Mouse (Mus musculus): ENCODE results near the gene Prr5. TPM values are rescaled to one million over a fixed set of nuclear protein-coding genes. Genes with fewer than 3 reads are reported as not detected.

Prr5 gene
- polyA plus RNA-seq, 1 experiment, result 68.4 TPM

DNA sequence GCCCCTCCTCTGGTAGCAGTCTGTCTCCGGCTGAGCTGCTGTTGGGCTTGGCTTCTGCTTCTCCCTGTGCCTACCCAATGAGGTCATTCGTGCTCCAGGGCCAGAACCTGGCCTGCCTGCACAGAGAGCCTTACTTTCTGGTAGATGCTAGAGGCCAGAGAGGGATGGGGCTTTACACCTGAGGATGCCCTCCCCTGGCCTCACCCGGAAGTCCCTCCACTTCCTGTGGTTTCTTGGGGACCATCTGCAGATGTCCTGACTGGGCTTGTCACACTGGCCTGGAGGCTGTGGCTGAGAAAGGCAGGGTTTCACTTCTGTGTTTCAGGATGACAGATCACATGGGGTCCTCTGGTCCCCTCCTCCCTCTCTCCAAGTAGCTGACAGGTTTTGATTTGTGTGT is 16.0 kb downstream of the Prr5 start:
- no peak overlapping the region for H3K4me3 ChIP-seq (ENCODE audit: insufficient read depth, low read depth, low read length)
- no peak for DNase-seq
- H3K27ac ChIP-seq (ENCODE audit: insufficient read depth, low read depth, low read length), result no peak overlapping the region
- peaks cover 11% of the 10 kb centered on the region; the same call in 1 of the 2 replicates for H3K4me1 ChIP-seq (ENCODE audit: control insufficient read depth, insufficient read depth, low read length)
- no peaks in the 10 kb centered on the region for H3K36me3 ChIP-seq (ENCODE audit: control insufficient read depth, insufficient read depth, low read length)
- TF ChIP-seq POLR2A (IDR thresholded peaks at IDR 0.05; ENCODE audit: low read depth, low read length) (no peak), CTCF (conservative IDR thresholded peaks at IDR 0.05; ENCODE audit: insufficient read depth, insufficient read length, low read depth, low read length) (no peak)
- no peaks in the 10 kb centered on the region for H3K27me3 ChIP-seq (replicated peaks; ENCODE audit: control insufficient read depth, insufficient read depth, low read length)
- 47% methylated on average over 3 of the region's 3 CpGs for WGBS

GRCm38 (mm10) chr15:84687904-84688303 is 18.5 kb downstream of the Prr5 start:
- H3K4me1 ChIP-seq (ENCODE audit: control insufficient read depth, insufficient read depth, low read length), result peaks cover 9% of the 10 kb centered on the region; the same call in 1 of the 2 replicates
- 53% methylated on average over 14 of the region's 14 CpGs for WGBS
- H3K27me3 ChIP-seq (replicated peaks; ENCODE audit: control insufficient read depth, insufficient read depth, low read length), result no peaks in the 10 kb centered on the region
- no peak overlapping the region for H3K4me3 ChIP-seq (ENCODE audit: insufficient read depth, low read depth, low read length)
- peak; percentile 23 for DNase-seq
- no peak for TF ChIP-seq CTCF (conservative IDR thresholded peaks at IDR 0.05; ENCODE audit: insufficient read depth, insufficient read length, low read depth, low read length)
- no peak for TF ChIP-seq POLR2A (IDR thresholded peaks at IDR 0.05; ENCODE audit: low read depth, low read length)
- H3K36me3 ChIP-seq (ENCODE audit: control insufficient read depth, insufficient read depth, low read length), result no peaks in the 10 kb centered on the region
- no peak overlapping the region for H3K27ac ChIP-seq (ENCODE audit: insufficient read depth, low read depth, low read length)

- H3K27ac ChIP-seq (ENCODE audit: insufficient read depth, low read depth, low read length), result no peak overlapping the region
- no peaks in the 10 kb centered on the region for H3K27me3 ChIP-seq (replicated peaks; ENCODE audit: control insufficient read depth, insufficient read depth, low read length)
- DNase-seq, result no peak
- 54% methylated on average over 6 of the region's 6 CpGs for WGBS
- TF ChIP-seq CTCF (conservative IDR thresholded peaks at IDR 0.05; ENCODE audit: insufficient read depth, insufficient read length, low read depth, low read length) (no peak), POLR2A (IDR thresholded peaks at IDR 0.05; ENCODE audit: low read depth, low read length) (no peak)
- no peak overlapping the region for H3K4me3 ChIP-seq (ENCODE audit: insufficient read depth, low read depth, low read length)
- H3K36me3 ChIP-seq (ENCODE audit: control insufficient read depth, insufficient read depth, low read length), result no peaks in the 10 kb centered on the region
- H3K4me1 ChIP-seq (ENCODE audit: control insufficient read depth, insufficient read depth, low read length), result peaks cover 9% of the 10 kb centered on the region; the same call in 1 of the 2 replicates
Measured at GRCm38 (mm10) chr15:84689356-84689755, 19.9 kb downstream of the Prr5 start.

GRCm38 (mm10) chr15:84691513-84691912 is 22.1 kb downstream of the Prr5 start:
- no peak for DNase-seq
- 66% methylated on average over 6 of the region's 6 CpGs for WGBS
- no peaks in the 10 kb centered on the region for H3K36me3 ChIP-seq (ENCODE audit: control insufficient read depth, insufficient read depth, low read length)
- peaks cover 14% of the 10 kb centered on the region; the same call in 1 of the 2 replicates for H3K4me1 ChIP-seq (ENCODE audit: control insufficient read depth, insufficient read depth, low read length)
- no peak overlapping the region for H3K27ac ChIP-seq (ENCODE audit: insufficient read depth, low read depth, low read length)
- no peak overlapping the region for H3K4me3 ChIP-seq (ENCODE audit: insufficient read depth, low read depth, low read length)
- H3K27me3 ChIP-seq (replicated peaks; ENCODE audit: control insufficient read depth, insufficient read depth, low read length), result no peaks in the 10 kb centered on the region
- TF ChIP-seq POLR2A (IDR thresholded peaks at IDR 0.05; ENCODE audit: low read depth, low read length), result no peak

GRCm38 (mm10) chr15:84692645-84693044 is 23.2 kb downstream of the Prr5 start:
- TF ChIP-seq POLR2A (IDR thresholded peaks at IDR 0.05; ENCODE audit: low read depth, low read length) (no peak), CTCF (conservative IDR thresholded peaks at IDR 0.05; ENCODE audit: insufficient read depth, insufficient read length, low read depth, low read length) (no peak)
- no peak overlapping the region for H3K27ac ChIP-seq (ENCODE audit: insufficient read depth, low read depth, low read length)
- no peak overlapping the region for H3K4me3 ChIP-seq (ENCODE audit: insufficient read depth, low read depth, low read length)
- peaks cover 15% of the 10 kb centered on the region; the same call in 1 of the 2 replicates for H3K4me1 ChIP-seq (ENCODE audit: control insufficient read depth, insufficient read depth, low read length)
- H3K27me3 ChIP-seq (replicated peaks; ENCODE audit: control insufficient read depth, insufficient read depth, low read length), result no peaks in the 10 kb centered on the region
- H3K36me3 ChIP-seq (ENCODE audit: control insufficient read depth, insufficient read depth, low read length), result no peaks in the 10 kb centered on the region
- whole genome bisulfite sequencing, result 70% methylated on average over 7 of the region's 7 CpGs
- no peak for DNase-seq

DNA sequence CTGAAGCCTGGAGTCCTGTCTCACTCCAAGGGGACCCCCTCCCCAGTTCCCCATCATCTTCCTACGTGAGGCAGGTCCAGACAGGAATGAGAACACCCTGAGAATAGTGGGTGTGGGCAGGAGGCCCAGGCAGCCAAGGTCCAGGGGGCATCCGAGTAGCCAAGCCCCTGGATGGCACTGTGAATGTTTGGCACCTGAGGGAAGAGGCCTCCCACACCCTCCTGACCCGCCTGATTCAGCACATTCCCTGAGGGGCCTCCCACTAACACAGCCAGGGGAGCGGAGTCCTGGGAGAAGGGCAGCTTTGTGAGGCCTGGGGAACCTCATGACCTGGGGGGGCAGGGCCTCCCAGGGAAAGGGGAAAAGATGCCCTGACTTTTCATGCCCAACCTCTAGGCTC is 26.6 kb downstream of the Prr5 start:
- Histone ChIP-seq H3K27me3 (replicated peaks; ENCODE audit: control insufficient read depth, insufficient read depth, low read length) (no peaks in the 10 kb centered on the region), H3K27ac (ENCODE audit: insufficient read depth, low read depth, low read length) (no peak overlapping the region), H3K4me1 (ENCODE audit: control insufficient read depth, insufficient read depth, low read length) (peaks cover 10% of the 10 kb centered on the region; the same call in 1 of the 2 replicates), H3K36me3 (ENCODE audit: control insufficient read depth, insufficient read depth, low read length) (no peaks in the 10 kb centered on the region), H3K4me3 (ENCODE audit: insufficient read depth, low read depth, low read length) (no peak overlapping the region)
- TF ChIP-seq CTCF (conservative IDR thresholded peaks at IDR 0.05; ENCODE audit: insufficient read depth, insufficient read length, low read depth, low read length), result no peak
- DNase-seq, result peak; percentile 88
- WGBS, result 56% methylated on average over 4 of the region's 4 CpGs

DNA sequence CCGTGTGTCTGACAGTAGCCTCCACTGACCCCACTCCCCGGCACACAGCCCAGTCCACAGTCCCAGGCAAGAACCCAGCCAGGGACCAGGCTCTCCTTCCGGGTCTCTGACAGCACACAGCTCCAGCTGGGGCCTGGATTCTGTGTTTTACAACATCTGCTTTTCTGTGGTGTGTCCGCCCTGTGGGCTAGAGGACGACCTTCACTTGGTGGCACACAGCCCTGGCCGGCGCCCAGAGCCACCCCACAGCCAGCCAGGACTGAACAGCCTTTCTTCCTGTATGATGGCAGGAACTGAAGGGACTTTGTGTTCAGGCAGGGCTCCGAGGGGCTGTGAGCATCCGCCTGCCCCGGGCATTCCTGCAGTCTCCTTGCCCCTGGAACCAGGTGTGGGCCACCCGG is 28.2 kb downstream of the Prr5 start:
- peak overlapping the region; percentile 33; the same call in 1 of the 2 replicates for H3K27ac ChIP-seq (ENCODE audit: insufficient read depth, low read depth, low read length)
- H3K36me3 ChIP-seq (ENCODE audit: control insufficient read depth, insufficient read depth, low read length), result no peaks in the 10 kb centered on the region
- WGBS, result 38% methylated on average over 11 of the region's 11 CpGs
- no peak for TF ChIP-seq POLR2A (IDR thresholded peaks at IDR 0.05; ENCODE audit: low read depth, low read length)
- no peaks in the 10 kb centered on the region for H3K27me3 ChIP-seq (replicated peaks; ENCODE audit: control insufficient read depth, insufficient read depth, low read length)
- DNase-seq, result peak; percentile 65
- no peak overlapping the region for H3K4me3 ChIP-seq (ENCODE audit: insufficient read depth, low read depth, low read length)
- H3K4me1 ChIP-seq (ENCODE audit: control insufficient read depth, insufficient read depth, low read length), result peaks cover 10% of the 10 kb centered on the region; the same call in 1 of the 2 replicates

GRCm38 (mm10) chr15:84698189-84698588 is 28.8 kb downstream of the Prr5 start:
- TF ChIP-seq POLR2A (IDR thresholded peaks at IDR 0.05; ENCODE audit: low read depth, low read length), result no peak
- no peak for TF ChIP-seq CTCF (conservative IDR thresholded peaks at IDR 0.05; ENCODE audit: insufficient read depth, insufficient read length, low read depth, low read length)
- no peak for DNase-seq
- 55% methylated on average over 2 of the region's 2 CpGs for WGBS
- no peaks in the 10 kb centered on the region for H3K27me3 ChIP-seq (replicated peaks; ENCODE audit: control insufficient read depth, insufficient read depth, low read length)
- no peak overlapping the region for H3K27ac ChIP-seq (ENCODE audit: insufficient read depth, low read depth, low read length)
- H3K4me3 ChIP-seq (ENCODE audit: insufficient read depth, low read depth, low read length), result no peak overlapping the region
- H3K4me1 ChIP-seq (ENCODE audit: control insufficient read depth, insufficient read depth, low read length), result peaks cover 10% of the 10 kb centered on the region; the same call in 1 of the 2 replicates
- no peaks in the 10 kb centered on the region for H3K36me3 ChIP-seq (ENCODE audit: control insufficient read depth, insufficient read depth, low read length)
